Mouse (Mus musculus) natural killer cell, adult 2 months (primary cell): Measurements from ENCODE around the gene Ccnj.
A peak's percentile ranks its signal among the peaks of the same experiment; 100 is the strongest.

Experiments
- DNase-seq, 2 experiments: peaks; one replicate each; pipeline ENCODE4 v3.0.0; 2022; ENCODE audit warnings: low spot score in 2 of 2

The Ccnj gene

GRCm38 (mm10) chr19:40830703-40831415 is at the start of gene Ccnj:
Gene Ccnj (plus strand): TSS chr19:40831279.
- peak; percentile 86 to 92 for DNase-seq

DNA sequence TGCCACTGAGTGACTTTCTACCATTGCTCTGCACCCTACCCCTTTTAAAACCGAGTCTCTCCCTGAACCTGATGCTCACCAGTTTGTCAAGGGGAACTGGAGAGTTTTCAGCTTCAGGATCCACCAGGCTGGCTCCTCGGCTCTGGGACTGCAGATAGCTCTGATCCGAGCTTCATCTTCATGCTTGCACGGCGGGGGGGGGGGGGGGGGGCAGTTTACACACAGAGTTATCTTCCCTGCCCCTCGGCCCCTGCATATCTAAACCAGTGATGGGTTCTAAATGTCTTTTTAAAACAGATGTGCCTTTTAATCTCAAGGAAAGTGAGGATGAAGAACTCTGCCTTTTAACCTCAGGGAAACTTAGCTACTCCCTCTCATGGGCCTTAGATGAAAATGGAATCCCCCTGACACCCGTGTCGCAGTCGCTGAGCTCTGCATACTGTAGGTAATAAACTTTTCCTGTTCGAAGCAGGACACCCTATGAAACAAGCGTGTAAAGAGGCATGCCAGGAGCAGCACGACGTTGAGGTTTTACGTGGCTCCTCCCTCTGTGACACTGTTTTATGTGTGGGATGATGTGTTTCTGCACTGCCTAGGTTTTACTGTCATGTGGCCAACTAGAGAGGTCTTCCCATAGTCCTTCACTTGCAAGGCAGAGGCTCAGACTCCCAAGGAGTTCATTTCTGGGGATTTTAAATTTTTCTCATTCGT is 42.9 kb upstream of the Ccnj start:
- DNase-seq: no peak

- DNase-seq: peak; percentile 35 to 59
Measured at GRCm38 (mm10) chr19:40788715-40789084, 42.4 kb upstream of the Ccnj start.

DNA sequence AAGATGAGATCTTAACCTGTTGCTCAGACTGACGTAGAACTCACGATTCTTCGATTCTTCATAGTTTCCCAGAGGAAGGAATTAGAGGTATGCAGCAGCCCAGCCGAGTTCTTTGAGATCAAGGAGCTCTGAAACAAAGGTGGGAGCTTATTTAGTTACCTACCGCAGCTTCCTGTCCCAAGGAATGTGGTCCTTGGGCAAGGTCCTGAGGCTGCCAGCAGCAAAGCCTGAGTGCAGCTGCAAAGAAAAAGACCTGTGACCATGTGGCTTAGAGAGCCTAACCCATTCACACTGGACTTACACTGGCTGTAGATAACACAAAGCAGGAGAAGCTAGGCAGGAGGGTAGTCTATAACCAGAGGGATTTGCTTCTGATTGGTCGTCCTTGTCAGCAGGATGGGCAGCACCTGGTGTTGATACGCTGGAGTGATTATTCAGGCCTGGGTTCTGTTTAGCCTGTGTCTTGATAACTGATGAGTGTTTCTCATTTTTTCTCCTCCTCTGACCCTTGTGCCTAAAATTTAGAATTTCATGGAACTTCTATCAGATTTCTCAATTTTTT is 25.8 kb upstream of the Ccnj start:
- DNase-seq: no peak

GRCm38 (mm10) chr19:40809858-40810257 is 21.2 kb upstream of the Ccnj start:
- DNase-seq: peak in 1 of 2 experiments; percentile 47

DNA sequence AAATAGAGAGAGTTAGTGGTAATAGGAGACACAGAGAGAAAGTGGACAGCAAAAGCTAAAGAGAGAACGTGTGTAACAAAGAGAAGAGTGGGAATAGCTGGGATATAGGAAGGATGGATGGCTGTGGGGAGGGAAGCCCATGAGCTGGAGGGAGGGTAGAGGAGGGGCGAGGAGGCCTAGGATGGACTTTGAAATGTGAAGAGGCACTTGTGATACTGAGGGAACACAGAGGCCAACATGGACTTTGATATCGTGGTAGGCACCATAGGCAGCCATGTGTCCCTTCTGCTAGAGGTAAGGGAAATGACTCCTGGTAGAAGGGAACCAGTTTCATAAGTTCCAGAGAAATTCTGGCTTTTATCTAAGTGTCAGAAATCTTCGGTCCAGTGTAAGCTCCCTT is 19.2 kb upstream of the Ccnj start:
- no peak for DNase-seq

- no peak for DNase-seq
Measured at GRCm38 (mm10) chr19:40812778-40813177, 18.3 kb upstream of the Ccnj start.

DNA sequence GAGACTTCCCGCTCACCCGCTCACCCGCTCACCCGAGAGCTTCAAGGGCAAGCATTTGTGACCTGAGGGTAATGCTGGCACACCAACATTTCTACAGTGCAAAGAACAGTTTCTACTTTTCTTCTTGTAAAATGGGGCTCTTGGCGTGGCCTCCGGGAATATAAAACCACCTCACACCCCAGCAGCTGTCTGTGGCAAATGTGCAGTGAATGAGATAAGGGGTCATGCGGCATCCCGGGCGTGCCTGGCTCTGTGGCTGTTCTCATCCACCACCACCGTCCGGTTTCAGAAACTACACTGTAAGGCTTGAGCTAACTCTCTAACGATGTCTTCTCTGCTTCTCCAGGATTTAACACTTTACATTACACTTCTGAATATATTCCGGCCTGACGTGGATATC is 17.7 kb upstream of the Ccnj start:
- DNase-seq: peak in 1 of 2 experiments; percentile 7

DNA sequence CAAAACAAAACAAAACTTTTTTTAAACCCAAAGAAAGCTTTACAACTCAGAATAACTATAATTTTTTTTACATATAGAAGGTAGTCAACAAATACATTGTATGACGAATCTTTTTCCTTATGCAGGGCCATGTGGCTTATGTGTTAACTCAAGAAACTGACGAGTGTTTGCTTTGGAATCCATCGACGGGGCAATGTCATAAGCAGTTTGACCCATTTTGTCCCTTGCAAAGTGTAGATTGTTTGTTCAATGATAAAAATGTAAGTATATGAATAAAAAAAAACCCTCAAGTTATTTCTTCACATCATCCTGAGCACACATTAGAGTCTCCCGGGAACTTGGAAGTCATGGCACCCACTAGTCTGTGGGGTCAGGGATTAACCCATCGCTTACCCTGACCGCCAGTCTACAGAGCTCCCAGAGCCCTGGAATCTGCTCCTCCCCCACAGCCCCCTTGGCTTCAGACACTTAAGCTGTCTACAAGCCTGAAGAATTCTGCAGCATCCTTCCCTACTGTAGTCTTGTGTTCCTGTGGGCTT is 15.4 kb upstream of the Ccnj start:
- DNase-seq: no peak

- DNase-seq: no peak
Measured at GRCm38 (mm10) chr19:40817901-40818532, 13.1 kb upstream of the Ccnj start.

DNA sequence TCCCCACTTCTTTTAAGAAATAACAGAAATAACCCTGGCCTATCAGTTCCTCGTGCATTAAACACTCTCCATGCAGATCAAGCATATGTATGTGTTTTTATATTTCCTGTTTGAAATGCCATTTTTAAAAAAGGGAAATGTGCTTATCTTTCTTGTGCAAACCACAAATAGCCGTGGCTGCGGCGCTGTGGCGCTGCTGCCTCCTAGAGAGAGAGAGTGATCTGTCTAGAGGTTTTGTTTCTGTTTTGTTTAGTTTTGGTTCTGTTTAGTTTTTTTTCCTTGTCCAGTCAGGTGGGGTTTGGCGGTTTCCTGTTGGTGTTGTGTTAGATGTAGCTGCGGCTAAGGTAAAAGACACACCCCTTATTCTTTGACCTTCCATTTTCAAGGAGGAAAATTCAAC is 12.3 kb upstream of the Ccnj start:
- peak; percentile 80 to 82 for DNase-seq

DNA sequence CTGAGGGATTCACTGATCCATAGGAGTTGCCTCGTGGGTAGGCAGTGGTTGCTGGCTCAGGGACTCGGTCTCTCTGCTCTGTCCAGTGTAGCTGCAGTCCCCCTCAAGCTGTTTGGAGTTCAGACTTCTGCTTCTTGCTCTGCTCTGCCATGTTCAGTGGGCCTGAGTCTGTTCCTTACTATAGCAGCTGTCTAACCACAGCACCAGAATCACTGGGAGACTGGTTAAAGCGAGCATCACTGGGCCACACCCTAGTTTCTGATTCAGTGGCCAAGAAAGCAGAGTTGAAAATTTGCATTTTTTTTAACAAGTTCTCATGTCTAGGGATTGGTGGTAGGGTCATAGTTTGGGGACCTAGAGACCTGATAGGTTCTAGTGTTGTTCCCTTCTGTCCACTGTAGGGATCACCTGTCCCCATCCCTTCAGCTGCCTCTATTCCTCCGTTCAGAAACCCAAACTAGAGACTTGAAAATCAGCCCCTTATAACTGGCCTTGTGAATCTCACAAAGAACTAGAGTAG is 9.7 kb upstream of the Ccnj start:
- peak in 1 of 2 experiments; percentile 45 for DNase-seq

GRCm38 (mm10) chr19:40825636-40826035 is 5.4 kb upstream of the Ccnj start:
- DNase-seq: no peak

- no peak for DNase-seq
Measured at GRCm38 (mm10) chr19:40826735-40827134, 4.3 kb upstream of the Ccnj start.

GRCm38 (mm10) chr19:40830198-40830597 is 881 bp upstream of the Ccnj start:
- peak in 1 of 2 experiments; percentile 5 for DNase-seq

GRCm38 (mm10) chr19:40831416-40832201 is 530 bp downstream of the Ccnj start:
- peak in 1 of 2 experiments; percentile 20 for DNase-seq

GRCm38 (mm10) chr19:40832361-40832760 is 1.3 kb downstream of the Ccnj start:
- DNase-seq: no peak

- DNase-seq: no peak
Measured at GRCm38 (mm10) chr19:40834436-40834835, 3.4 kb downstream of the Ccnj start.

DNA sequence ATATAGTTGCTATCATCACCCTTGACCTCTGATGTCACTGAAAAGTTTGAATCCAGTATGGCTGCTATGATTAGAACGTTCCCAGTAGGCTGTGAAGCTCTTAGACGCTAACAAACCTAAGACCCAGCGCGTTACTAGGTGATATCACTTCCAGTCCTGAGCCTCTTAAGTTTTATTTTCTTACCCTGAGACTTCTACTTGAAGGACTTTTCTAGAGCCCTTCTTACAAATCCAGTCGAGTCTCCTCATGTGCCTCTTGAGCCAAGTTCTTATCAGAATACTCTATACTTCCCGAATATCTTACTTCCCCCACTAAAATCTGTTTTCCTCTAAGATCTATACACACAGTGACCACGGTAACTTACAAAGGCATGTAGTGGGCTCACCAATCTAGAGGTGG is 7.1 kb downstream of the Ccnj start:
- DNase-seq: no peak

- DNase-seq: no peak
Measured at GRCm38 (mm10) chr19:40840303-40840702, 9.2 kb downstream of the Ccnj start.

GRCm38 (mm10) chr19:40841083-40841482 is 10.0 kb downstream of the Ccnj start:
- DNase-seq: no peak
